In the genomic region with DNA sequence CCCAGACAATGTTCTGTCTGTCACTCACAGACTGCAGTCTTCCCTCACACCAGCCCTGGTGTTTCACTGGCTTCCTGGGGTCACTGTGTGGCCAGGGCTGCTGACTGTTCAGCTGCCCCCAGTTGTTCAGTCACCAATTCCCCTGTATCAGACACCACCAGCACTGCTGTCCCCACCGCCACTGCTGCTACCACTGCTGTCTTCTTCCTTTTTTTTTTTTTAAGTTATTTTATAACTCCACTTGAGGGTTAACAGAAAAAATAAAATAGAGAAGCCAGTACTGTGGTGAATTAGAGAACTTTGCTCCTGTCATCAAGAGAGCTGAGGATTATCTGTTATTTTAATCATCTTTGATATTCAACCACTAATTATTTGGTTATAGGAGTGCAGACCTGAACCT, we compare ENCODE assay signal across 1 mouse cellular context.
TF ChIP-seq lines count a peak whose summit lies in the region.

No protein-coding gene starts in this region.

TF ChIP-seq in MEL, 35 proteins besides CTCF, POLR2A, EP300 and RAD21 (continued from another document):
- TF ChIP-seq USF1 (IDR thresholded peaks at IDR 0.05; ENCODE audit: low read depth, low read length) = no peak
- no peak for TF ChIP-seq E2F4 (IDR thresholded peaks at IDR 0.05; ENCODE audit: borderline replicate concordance, low read depth, low read length)
- peak; percentile 28 for TF ChIP-seq TAL1 (IDR thresholded peaks at IDR 0.05; ENCODE audit: low read length)
- TF ChIP-seq MXI1 (IDR thresholded peaks at IDR 0.05; ENCODE audit: low read depth, low read length) = no peak
- no peak for TF ChIP-seq CHD1 (IDR thresholded peaks at IDR 0.05; ENCODE audit: low read depth, low read length)
- TF ChIP-seq POLR2AphosphoS5 (IDR thresholded peaks at IDR 0.05; ENCODE audit: borderline replicate concordance, low read depth, low read length) = no peak
- TF ChIP-seq ZNF384 (IDR thresholded peaks at IDR 0.05; ENCODE audit: low read depth, low read length) = peak; percentile 94
- no peak for TF ChIP-seq MAX (IDR thresholded peaks at IDR 0.05; ENCODE audit: low read length)
- TF ChIP-seq JUND (IDR thresholded peaks at IDR 0.05; ENCODE audit: low read depth, low read length) = no peak
- TF ChIP-seq ELF1 (IDR thresholded peaks at IDR 0.05; ENCODE audit: low read depth, low read length) = no peak
- no peak for TF ChIP-seq MAZ (IDR thresholded peaks at IDR 0.05; ENCODE audit: low read depth, low read length)
- TF ChIP-seq MYB (IDR thresholded peaks at IDR 0.05; ENCODE audit: low read depth, low read length) = no peak
- TF ChIP-seq MYC (IDR thresholded peaks at IDR 0.05; ENCODE audit: low read depth, low read length) = no peak
- TF ChIP-seq CHD2 (IDR thresholded peaks at IDR 0.05; ENCODE audit: low read length) = no peak
- no peak for TF ChIP-seq NRF1 (IDR thresholded peaks at IDR 0.05; ENCODE audit: insufficient read depth, low read depth, low read length, poor library complexity, severe bottlenecking)
- no peak for TF ChIP-seq POLR2AphosphoS2 (IDR thresholded peaks at IDR 0.05; ENCODE audit: low read length)
- TF ChIP-seq ZKSCAN1 (IDR thresholded peaks at IDR 0.05; ENCODE audit: low read depth, low read length) = no peak
- TF ChIP-seq GATA1 (IDR thresholded peaks at IDR 0.05; ENCODE audit: low read depth, low read length) = 0 out of 2 replicates have a peak, but pooled peaks have one; percentile 12
- no peak for TF ChIP-seq MAFK (IDR thresholded peaks at IDR 0.05; ENCODE audit: borderline replicate concordance, low read depth, low read length)
- TF ChIP-seq USF2 (IDR thresholded peaks at IDR 0.05; ENCODE audit: borderline replicate concordance in 1 of 2, insufficient read depth in 1 of 2, low read depth in 1 of 2, low read length in 2 of 2) = no peak
- no peak for TF ChIP-seq SMC3 (IDR thresholded peaks at IDR 0.05; ENCODE audit: low read depth, low read length)
